Mouse (Mus musculus) stomach, embryonic 14.5 days (tissue): Measurements from ENCODE around the gene Frmd4a. TPM values are rescaled to one million over a fixed set of nuclear protein-coding genes. Genes with fewer than 3 reads are reported as not detected.

Experiments used
- ATAC-seq: fragments of 200-750 bp; cut with Nextera tagmentation; 2 replicates; pipeline ENCODE4 v1.8.0; 2017; ENCODE audit warnings: low read depth, moderate TSS enrichment; ENCODE audit not compliant: insufficient number of reproducible peaks, insufficient read depth, low FRiP score
- H3K27ac ChIP-seq: fragments of 300-500 bp; sonication (generic); 2 replicates; pipeline ENCODE4 v1.5.1; 2014; ENCODE audit warnings: mild to moderate bottlenecking, low read length, moderate library complexity, mixed read lengths
- H3K27me3 ChIP-seq: fragments of 300-500 bp; sonication (generic); 2 replicates; pipeline ENCODE4 v1.6.1; 2014; ENCODE audit warnings: low read length, control low read depth, mixed read lengths; ENCODE audit not compliant: control insufficient read depth, insufficient read depth
- H3K36me3 ChIP-seq: fragments of 300-500 bp; sonication (generic); 2 replicates; pipeline ENCODE4 v1.6.1; 2014; ENCODE audit warnings: mild to moderate bottlenecking, control low read depth, low read length, moderate library complexity, mixed read lengths; ENCODE audit not compliant: control insufficient read depth, insufficient read depth
- H3K4me1 ChIP-seq: fragments of 300-500 bp; sonication (generic); 2 replicates; pipeline ENCODE4 v1.6.1; 2014; ENCODE audit warnings: low read length, control low read depth, mixed read lengths; ENCODE audit not compliant: control insufficient read depth, insufficient read depth
- H3K4me2 ChIP-seq: fragments of 300-500 bp; sonication (generic); replicated peaks from 2 replicates; pipeline ENCODE4 v1.6.1; 2014; ENCODE audit warnings: low read depth, low read length, control low read depth
- H3K4me3 ChIP-seq: fragments of 300-500 bp; sonication (generic); 2 replicates; pipeline ENCODE4 v1.5.1; 2014; ENCODE audit warnings: low read depth, low read length, control low read depth
- H3K9ac ChIP-seq: fragments of 300-500 bp; sonication (generic); replicated peaks from 2 replicates; pipeline ENCODE4 v1.6.1; 2014; ENCODE audit warnings: low read depth, mild to moderate bottlenecking, control low read depth, low read length, moderate library complexity, mixed read lengths
- H3K9me3 ChIP-seq: fragments of 300-500 bp; sonication (generic); 2 replicates; pipeline ENCODE4 v1.6.1; 2016; ENCODE audit warnings: low read depth, low read length, control low read depth; ENCODE audit not compliant: control insufficient read depth
- WGBS: fragments of 180-500 bp; shearing (Covaris S2); extraction: QIAGEN DNeasy Blood & Tissue Kit; methylation state at CpG from one replicate; pipeline ENCODE4 v1.1.7; 2014; 5-methylcytosine and 5-hydroxymethylcytosine counted together
- polyA plus RNA-seq: library from polyadenylated mRNA; unstranded; fragments of >200 nt; fragmentation: Nextera tagmentation; extraction: Ambion mirVana; gene quantifications from 2 replicates; pipeline ENCODE4 v1.2.1, GENCODE M21; 2014

Gene Frmd4a
- polyA plus RNA-seq, 1 experiment from 2014 or later = 42.4 TPM

- H3K27ac ChIP-seq = peak overlapping the region; percentile 86
- 18% methylated on average over 7 of the region's 7 CpGs for WGBS
- H3K27me3 ChIP-seq = no peaks in the 10 kb centered on the region
- ATAC-seq = peak; percentile 83
- no peak overlapping the region for H3K9ac ChIP-seq
- no peaks in the 10 kb centered on the region for H3K9me3 ChIP-seq
- H3K4me2 ChIP-seq = peak overlapping the region; percentile 7; the same call in 1 of the 2 replicates
- peaks cover 11% of the 10 kb centered on the region for H3K4me1 ChIP-seq
- 0 out of 2 replicates have a peak, but pooled peaks cover 2% of the 10 kb centered on the region for H3K36me3 ChIP-seq
- H3K4me3 ChIP-seq = no peak overlapping the region
Measured at GRCm38 (mm10) chr2:4517553-4518125, 500.1 kb downstream of the Frmd4a start.

- peaks cover 11% of the 10 kb centered on the region for H3K4me1 ChIP-seq
- no peaks in the 10 kb centered on the region for H3K27me3 ChIP-seq
- no peak for ATAC-seq
- H3K4me2 ChIP-seq = no peak overlapping the region
- H3K27ac ChIP-seq = no peak overlapping the region
- no peak overlapping the region for H3K4me3 ChIP-seq
- H3K9me3 ChIP-seq = no peaks in the 10 kb centered on the region
- H3K9ac ChIP-seq = no peak overlapping the region
- H3K36me3 ChIP-seq = 0 out of 2 replicates have a peak, but pooled peaks cover 2% of the 10 kb centered on the region
Measured at GRCm38 (mm10) chr2:4518549-4518948, 501.0 kb downstream of the Frmd4a start.

GRCm38 (mm10) chr2:4522769-4523487 lies 505.4 kb downstream of the Frmd4a start:
- Histone ChIP-seq H3K4me3 (no peak overlapping the region), H3K27me3 (no peaks in the 10 kb centered on the region), H3K36me3 (no peaks in the 10 kb centered on the region), H3K4me1 (peaks cover 1% of the 10 kb centered on the region; the same call in 1 of the 2 replicates), H3K9me3 (no peaks in the 10 kb centered on the region; the same call in 1 of the 2 replicates), H3K27ac (no peak overlapping the region), H3K4me2 (no peak overlapping the region), H3K9ac (no peak overlapping the region)
- WGBS = 80% methylated on average over 1 of the region's 1 CpGs
- no peak for ATAC-seq

GRCm38 (mm10) chr2:4527094-4527493 lies 509.6 kb downstream of the Frmd4a start:
- Histone ChIP-seq H3K27ac (no peak overlapping the region), H3K9me3 (no peaks in the 10 kb centered on the region; the same call in 1 of the 2 replicates), H3K9ac (no peak overlapping the region), H3K4me3 (no peak overlapping the region), H3K4me2 (no peak overlapping the region), H3K27me3 (no peaks in the 10 kb centered on the region), H3K36me3 (no peaks in the 10 kb centered on the region; the same call in 1 of the 2 replicates), H3K4me1 (no peaks in the 10 kb centered on the region)
- WGBS = 93% methylated on average over 7 of the region's 7 CpGs
- no peak for ATAC-seq

- peak; percentile 56; the same call in 1 of the 2 replicates for ATAC-seq
- Histone ChIP-seq H3K36me3 (peaks cover 5% of the 10 kb centered on the region), H3K4me3 (no peak overlapping the region), H3K27ac (no peak overlapping the region), H3K4me1 (no peaks in the 10 kb centered on the region), H3K27me3 (no peaks in the 10 kb centered on the region), H3K9me3 (no peaks in the 10 kb centered on the region; the same call in 1 of the 2 replicates), H3K4me2 (no peak overlapping the region), H3K9ac (no peak overlapping the region)
- 77% methylated on average over 9 of the region's 9 CpGs for WGBS
Measured at GRCm38 (mm10) chr2:4529254-4529729, 511.8 kb downstream of the Frmd4a start.

GRCm38 (mm10) chr2:4531533-4532197 lies 514.1 kb downstream of the Frmd4a start:
- no peaks in the 10 kb centered on the region for H3K9me3 ChIP-seq
- no peaks in the 10 kb centered on the region for H3K4me1 ChIP-seq
- H3K4me2 ChIP-seq = no peak overlapping the region
- no peak for ATAC-seq
- no peaks in the 10 kb centered on the region for H3K27me3 ChIP-seq
- WGBS = 87% methylated on average over 11 of the region's 11 CpGs
- H3K27ac ChIP-seq = no peak overlapping the region
- no peak overlapping the region for H3K9ac ChIP-seq
- H3K4me3 ChIP-seq = no peak overlapping the region
- H3K36me3 ChIP-seq = peaks cover 9% of the 10 kb centered on the region

- no peaks in the 10 kb centered on the region for H3K27me3 ChIP-seq
- no peaks in the 10 kb centered on the region for H3K4me1 ChIP-seq
- H3K9me3 ChIP-seq = no peaks in the 10 kb centered on the region
- 95% methylated on average over 5 of the region's 5 CpGs for WGBS
- no peak overlapping the region for H3K27ac ChIP-seq
- H3K4me2 ChIP-seq = no peak overlapping the region
- H3K4me3 ChIP-seq = no peak overlapping the region
- H3K36me3 ChIP-seq = peaks cover 9% of the 10 kb centered on the region
- no peak for ATAC-seq
- H3K9ac ChIP-seq = no peak overlapping the region
Measured at GRCm38 (mm10) chr2:4532198-4532568, 514.7 kb downstream of the Frmd4a start.

GRCm38 (mm10) chr2:4532945-4533344 lies 515.4 kb downstream of the Frmd4a start:
- ATAC-seq = no peak
- Histone ChIP-seq H3K36me3 (peaks cover 9% of the 10 kb centered on the region), H3K4me3 (no peak overlapping the region), H3K27me3 (no peaks in the 10 kb centered on the region), H3K4me1 (no peaks in the 10 kb centered on the region), H3K9ac (no peak overlapping the region), H3K4me2 (no peak overlapping the region), H3K9me3 (no peaks in the 10 kb centered on the region), H3K27ac (no peak overlapping the region)
- WGBS = 91% methylated on average over 6 of the region's 6 CpGs
